Mouse (Mus musculus) liver, embryonic 12.5 days (tissue): Measurements from ENCODE around the gene Carns1. TPM values are rescaled to one million over a fixed set of nuclear protein-coding genes. Genes with fewer than 3 reads are reported as not detected.

Experiments used
- ATAC-seq: fragments of 200-750 bp; cut with Nextera tagmentation; 2 replicates; pipeline ENCODE4 v1.8.0; 2017; ENCODE audit warnings: moderate number of reproducible peaks, mild to moderate bottlenecking, moderate library complexity
- H3K27ac ChIP-seq: fragments of 300-500 bp; sonication (generic); 2 replicates; pipeline ENCODE4 v1.5.1; 2016; ENCODE audit warnings: mild to moderate bottlenecking
- H3K27me3 ChIP-seq: fragments of 300-500 bp; sonication (generic); replicated peaks from 2 replicates; pipeline ENCODE4 v1.6.1; 2016; ENCODE audit warnings: mild to moderate bottlenecking, moderate library complexity
- H3K36me3 ChIP-seq: fragments of 300-500 bp; sonication (generic); 2 replicates; pipeline ENCODE4 v1.6.1; 2016; ENCODE audit warnings: mild to moderate bottlenecking, moderate library complexity
- H3K4me1 ChIP-seq: fragments of 300-500 bp; sonication (generic); 2 replicates; pipeline ENCODE4 v1.6.1; 2016
- H3K4me2 ChIP-seq: fragments of 300-500 bp; sonication (generic); 2 replicates; pipeline ENCODE4 v1.6.1; 2016; ENCODE audit warnings: mild to moderate bottlenecking, moderate library complexity
- H3K4me3 ChIP-seq: fragments of 300-500 bp; sonication (generic); 2 replicates; pipeline ENCODE4 v1.5.1; 2016; ENCODE audit warnings: mild to moderate bottlenecking, moderate library complexity
- H3K9ac ChIP-seq: fragments of 300-500 bp; sonication (generic); 2 replicates; pipeline ENCODE4 v1.6.1; 2016; ENCODE audit warnings: mild to moderate bottlenecking, moderate library complexity
- H3K9me3 ChIP-seq: fragments of 300-500 bp; sonication (generic); replicated peaks from 2 replicates; pipeline ENCODE4 v1.6.1; 2016; ENCODE audit warnings: mild to moderate bottlenecking, moderate library complexity
- WGBS: fragments of 180-500 bp; shearing (Covaris S2); methylation state at CpG from one replicate; pipeline ENCODE4 v1.1.7; 2016; ENCODE audit not compliant: insufficient replicate concordance; 5-methylcytosine and 5-hydroxymethylcytosine counted together
- polyA plus RNA-seq: library from polyadenylated mRNA; unstranded; fragments of >200 nt; fragmentation: Nextera tagmentation; extraction: Ambion mirVana; gene quantifications from 2 replicates; pipeline ENCODE4 v1.2.1, GENCODE M21; 2016

The Carns1 gene
- polyA plus RNA-seq, 1 experiment from 2014 or later: 1.3 TPM

DNA sequence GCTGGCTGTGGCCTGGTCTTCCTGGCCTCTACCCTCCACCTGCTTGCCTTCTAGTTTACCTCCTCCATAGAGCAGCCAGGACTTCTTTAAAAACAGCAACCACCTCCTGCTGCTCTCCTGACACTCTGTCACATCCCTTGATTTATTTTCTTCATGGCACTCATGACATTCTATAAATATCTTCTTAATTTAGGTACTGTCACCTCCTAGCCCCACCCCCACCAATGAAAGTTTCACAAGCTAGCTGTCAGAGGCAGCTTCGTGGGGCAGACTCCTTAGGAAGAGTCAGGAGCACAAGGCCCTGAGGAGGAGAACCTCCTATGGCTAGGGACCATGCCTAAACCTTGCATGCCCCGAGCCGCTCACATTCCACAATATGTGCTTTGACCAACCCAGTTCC, 12.0 kb upstream of the Carns1 start:
- H3K4me1 ChIP-seq: peaks cover 38% of the 10 kb centered on the region
- H3K36me3 ChIP-seq: no peaks in the 10 kb centered on the region
- H3K9ac ChIP-seq: no peak overlapping the region
- no peak overlapping the region for H3K4me2 ChIP-seq
- H3K27me3 ChIP-seq: no peaks in the 10 kb centered on the region
- 79% methylated on average over 3 of the region's 3 CpGs for WGBS
- no peak overlapping the region for H3K27ac ChIP-seq
- H3K9me3 ChIP-seq: no peaks in the 10 kb centered on the region
- no peak for ATAC-seq
- no peak overlapping the region for H3K4me3 ChIP-seq

DNA sequence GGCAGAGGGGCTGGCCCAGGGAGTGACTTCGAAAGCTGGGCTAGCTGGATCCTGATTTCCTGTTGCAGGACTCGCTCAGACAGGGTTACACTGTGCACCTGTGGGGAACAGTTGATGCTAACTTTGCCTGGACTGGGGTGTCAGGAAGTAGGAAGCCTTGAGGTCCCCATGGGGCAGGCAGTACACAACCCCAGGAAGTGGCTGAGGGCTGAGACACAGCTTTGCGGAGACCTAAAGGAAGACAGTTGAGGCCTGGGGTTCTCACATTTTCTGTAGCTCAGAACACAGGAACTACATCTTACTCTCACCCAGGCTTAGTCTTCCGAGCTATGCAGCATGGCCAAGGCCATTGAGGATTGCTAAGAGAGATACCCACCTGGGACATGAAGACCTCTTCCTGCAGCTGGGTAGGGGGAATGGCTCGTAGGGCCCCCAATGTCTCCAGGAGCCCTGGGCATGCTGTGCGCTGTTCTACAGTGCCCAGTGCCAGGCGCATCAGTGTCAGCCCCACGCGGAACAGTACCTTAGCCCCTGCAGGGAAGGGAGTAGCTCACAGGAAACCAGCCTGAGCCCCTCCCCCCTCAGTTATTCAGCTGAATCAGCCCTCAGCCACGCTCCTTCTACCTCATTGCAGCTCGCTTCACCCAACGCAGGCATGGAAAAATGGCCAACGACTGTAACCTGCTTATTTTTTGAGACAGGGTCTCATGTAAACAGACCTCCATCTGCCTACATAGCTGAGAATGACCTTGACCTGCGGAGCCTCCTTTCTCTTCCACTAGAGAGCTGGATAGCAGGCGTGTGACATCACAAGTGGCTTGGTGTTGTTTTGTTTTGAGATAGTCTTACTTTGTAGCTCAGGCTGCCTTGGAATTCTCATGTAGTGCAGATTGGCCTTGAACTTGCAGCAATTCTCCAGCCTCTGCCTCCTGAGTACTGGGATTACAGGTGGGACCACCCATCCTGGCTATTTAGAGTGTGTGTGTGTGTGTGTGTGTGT, 10.0 kb upstream of the Carns1 start:
- WGBS: 33% methylated on average over 15 of the region's 15 CpGs
- Histone ChIP-seq H3K27me3 (no peaks in the 10 kb centered on the region), H3K9me3 (no peaks in the 10 kb centered on the region), H3K36me3 (no peaks in the 10 kb centered on the region), H3K27ac (peak overlapping the region; percentile 61), H3K9ac (no peak overlapping the region), H3K4me2 (peak overlapping the region; percentile 20), H3K4me3 (no peak overlapping the region), H3K4me1 (peaks cover 30% of the 10 kb centered on the region)
- ATAC-seq: peak; percentile 33; the same call in 1 of the 2 replicates

DNA sequence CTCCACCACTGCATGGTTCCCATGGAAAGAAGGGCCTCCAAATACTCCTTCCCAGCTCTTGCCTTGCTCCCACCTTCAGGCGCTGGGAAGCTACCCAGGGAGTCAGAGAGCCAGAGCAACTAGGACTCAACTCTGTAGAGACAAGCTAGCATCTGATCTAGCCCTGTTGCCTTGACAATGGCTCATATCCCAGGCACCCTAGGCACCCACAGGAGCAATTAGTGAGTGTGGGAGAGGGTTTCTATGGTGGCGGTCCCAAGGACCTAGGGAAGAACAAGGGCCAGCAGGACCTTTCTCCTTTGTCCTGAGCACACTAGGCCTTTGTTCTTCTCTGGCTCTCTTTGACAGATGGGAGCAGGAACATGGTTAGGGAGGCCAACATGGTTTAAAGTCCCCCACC, 8.4 kb upstream of the Carns1 start:
- ATAC-seq: no peak
- WGBS: 64% methylated on average over 2 of the region's 2 CpGs
- Histone ChIP-seq H3K9ac (no peak overlapping the region), H3K27me3 (no peaks in the 10 kb centered on the region), H3K27ac (no peak overlapping the region), H3K9me3 (no peaks in the 10 kb centered on the region), H3K4me2 (no peak overlapping the region), H3K4me3 (no peak overlapping the region), H3K36me3 (no peaks in the 10 kb centered on the region), H3K4me1 (peaks cover 28% of the 10 kb centered on the region)

DNA sequence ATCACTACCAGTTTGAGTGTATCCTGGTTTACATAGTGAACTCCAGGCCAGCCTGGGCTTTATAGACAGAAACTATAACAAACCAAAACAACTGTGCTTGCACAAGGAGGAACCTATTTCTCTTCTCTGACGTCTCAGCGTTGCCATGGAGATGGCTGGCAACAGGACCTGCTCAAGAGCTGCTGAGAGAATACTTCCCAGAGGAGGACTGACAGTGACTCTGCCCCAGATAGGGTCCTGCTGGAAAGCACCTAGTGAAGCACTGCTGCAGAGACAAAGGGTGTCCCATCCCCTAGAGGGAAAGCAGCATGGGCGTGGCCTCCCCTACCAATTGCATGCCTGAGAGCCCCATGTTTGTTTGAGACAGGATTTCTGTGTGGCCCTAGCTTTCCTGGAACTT, 6.6 kb upstream of the Carns1 start:
- WGBS: 40% methylated on average over 3 of the region's 3 CpGs
- Histone ChIP-seq H3K4me3 (no peak overlapping the region), H3K27ac (no peak overlapping the region), H3K4me2 (no peak overlapping the region), H3K9ac (no peak overlapping the region), H3K27me3 (peaks cover 2% of the 10 kb centered on the region), H3K36me3 (no peaks in the 10 kb centered on the region), H3K4me1 (peaks cover 24% of the 10 kb centered on the region), H3K9me3 (no peaks in the 10 kb centered on the region)
- ATAC-seq: no peak

DNA sequence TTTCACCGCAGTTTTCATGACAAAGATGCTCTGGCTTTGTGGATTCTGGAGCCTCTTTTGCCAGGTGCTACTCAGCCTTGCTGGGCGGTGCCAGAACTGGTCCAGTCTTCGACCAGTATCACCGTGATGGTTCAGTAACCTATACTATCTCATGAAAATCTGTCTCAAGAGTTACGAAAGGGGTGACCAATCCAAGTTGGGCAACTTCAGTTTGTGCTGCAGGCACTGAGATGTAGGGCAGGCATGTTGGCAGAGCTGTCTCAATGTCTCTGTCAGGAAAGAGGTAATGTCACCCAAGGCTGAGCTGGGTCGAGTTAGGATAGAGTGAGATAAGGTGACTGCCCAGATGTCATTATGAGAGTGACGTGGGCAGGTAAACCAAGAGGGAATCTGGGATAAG, 5.1 kb upstream of the Carns1 start:
- Histone ChIP-seq H3K4me3 (no peak overlapping the region), H3K9ac (no peak overlapping the region), H3K4me2 (no peak overlapping the region), H3K4me1 (peaks cover 22% of the 10 kb centered on the region), H3K27me3 (peaks cover 8% of the 10 kb centered on the region), H3K27ac (no peak overlapping the region), H3K9me3 (no peaks in the 10 kb centered on the region), H3K36me3 (no peaks in the 10 kb centered on the region)
- 64% methylated on average over 7 of the region's 7 CpGs for WGBS
- no peak for ATAC-seq

DNA sequence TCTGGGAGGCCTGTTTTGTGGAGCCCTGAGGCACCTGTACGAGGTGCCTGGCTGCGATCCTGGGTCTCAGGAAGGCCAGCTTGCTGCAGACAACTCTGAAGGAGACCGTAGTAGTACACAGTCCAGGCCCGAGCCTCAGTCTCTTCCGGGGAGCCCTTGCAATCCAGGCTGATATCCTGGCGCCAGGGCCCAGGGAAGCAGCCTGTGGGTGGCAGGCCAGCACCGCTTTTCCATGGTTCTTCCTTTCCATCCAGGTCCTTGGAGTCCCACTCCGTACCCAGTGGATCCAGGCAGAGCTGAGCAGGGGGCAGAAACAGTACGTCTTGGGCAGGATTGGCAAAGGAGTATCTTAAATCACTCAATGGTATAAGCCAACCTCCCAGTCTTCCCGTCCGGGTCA, 2.4 kb downstream of the Carns1 start:
- Histone ChIP-seq H3K27me3 (peaks cover 19% of the 10 kb centered on the region), H3K27ac (no peak overlapping the region), H3K9ac (no peak overlapping the region), H3K4me1 (peaks cover 47% of the 10 kb centered on the region), H3K36me3 (no peaks in the 10 kb centered on the region), H3K4me2 (no peak overlapping the region), H3K4me3 (no peak overlapping the region), H3K9me3 (no peaks in the 10 kb centered on the region)
- no peak for ATAC-seq
- 69% methylated on average over 11 of the region's 11 CpGs for WGBS

DNA sequence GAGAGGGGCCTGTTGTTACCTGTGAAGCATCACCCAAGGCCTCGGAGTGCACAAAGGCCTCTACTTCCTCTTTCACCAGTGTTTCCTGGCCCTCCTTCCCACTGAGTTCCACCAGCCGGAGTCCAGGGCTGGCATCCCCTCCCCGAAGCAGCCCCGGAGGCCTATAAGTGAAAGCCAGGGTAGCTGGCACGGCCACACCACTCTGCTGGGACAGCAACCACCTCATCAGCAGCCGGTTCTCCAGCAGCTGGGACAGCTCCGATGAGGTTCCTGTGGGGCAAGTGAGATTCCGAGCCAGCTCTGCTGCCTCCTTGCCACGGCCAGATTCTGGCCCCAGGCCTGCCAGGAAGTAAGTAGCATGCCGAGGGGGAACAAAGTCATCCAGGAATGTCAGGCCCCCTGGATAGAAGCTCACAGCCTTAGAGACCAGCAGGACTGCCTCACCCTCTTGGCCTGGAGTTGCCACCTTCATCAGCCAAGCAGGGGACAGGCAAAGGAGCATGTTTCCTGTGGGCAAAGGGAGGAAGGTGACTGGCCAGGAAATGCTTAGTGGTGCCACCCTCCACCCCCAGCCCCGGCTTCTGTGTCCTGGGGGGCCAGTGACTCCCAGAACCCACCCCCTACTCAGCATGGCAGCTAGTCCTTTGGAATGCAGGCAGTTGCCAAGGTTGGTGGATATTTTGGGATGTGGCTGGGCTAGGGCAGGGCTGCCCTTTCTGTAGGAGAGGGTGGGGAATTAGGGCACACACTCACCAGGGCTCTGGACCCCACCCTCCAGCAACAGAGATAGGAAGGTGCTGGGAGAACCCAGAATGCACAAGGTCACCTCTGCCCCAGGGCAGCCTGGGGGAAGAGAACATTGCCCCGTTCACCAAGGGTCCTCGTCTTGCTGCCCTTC, 3.6 kb downstream of the Carns1 start:
- H3K4me1 ChIP-seq: peaks cover 59% of the 10 kb centered on the region
- H3K36me3 ChIP-seq: no peaks in the 10 kb centered on the region
- no peak overlapping the region for H3K27ac ChIP-seq
- 56% methylated on average over 13 of the region's 13 CpGs for WGBS
- no peaks in the 10 kb centered on the region for H3K9me3 ChIP-seq
- no peak overlapping the region for H3K4me2 ChIP-seq
- no peak overlapping the region for H3K4me3 ChIP-seq
- ATAC-seq: no peak
- no peak overlapping the region for H3K9ac ChIP-seq
- H3K27me3 ChIP-seq: peaks cover 15% of the 10 kb centered on the region

DNA sequence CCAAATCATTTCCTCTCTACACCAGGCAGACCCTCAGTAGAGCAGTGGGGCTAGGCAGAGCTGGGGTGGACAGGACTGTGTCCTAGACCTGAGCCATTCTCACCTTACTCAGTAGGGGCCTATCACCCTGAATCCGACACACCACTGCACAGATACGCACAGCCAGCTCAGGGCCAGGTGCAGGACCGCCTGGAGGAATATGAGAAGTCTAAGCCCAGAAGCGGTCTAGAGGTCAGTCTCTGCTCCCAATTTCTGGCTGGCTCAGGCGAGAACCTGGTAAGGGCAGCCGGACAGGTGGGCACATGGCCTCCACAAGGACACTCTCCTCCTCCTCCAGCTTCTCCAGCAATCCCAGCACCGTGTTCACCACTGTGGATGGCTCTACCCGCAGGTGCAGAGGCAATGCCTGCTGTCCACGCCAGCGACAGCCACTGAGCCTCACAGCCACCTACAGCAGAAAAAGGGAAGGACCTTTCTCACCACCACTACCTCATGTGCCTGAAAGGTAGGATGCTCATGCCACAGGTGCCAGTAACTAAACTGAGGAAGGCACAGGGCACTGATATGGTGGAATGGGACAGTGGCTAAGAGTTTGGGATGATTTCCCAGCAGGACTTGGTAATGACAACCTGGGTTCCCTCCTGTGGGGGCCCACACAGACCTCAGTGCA, 4.4 kb downstream of the Carns1 start:
- Histone ChIP-seq H3K4me2 (no peak overlapping the region), H3K9me3 (no peaks in the 10 kb centered on the region), H3K4me1 (peaks cover 59% of the 10 kb centered on the region), H3K4me3 (no peak overlapping the region), H3K27ac (no peak overlapping the region), H3K36me3 (no peaks in the 10 kb centered on the region), H3K27me3 (peaks cover 11% of the 10 kb centered on the region), H3K9ac (no peak overlapping the region)
- ATAC-seq: no peak
- WGBS: 79% methylated on average over 10 of the region's 10 CpGs

DNA sequence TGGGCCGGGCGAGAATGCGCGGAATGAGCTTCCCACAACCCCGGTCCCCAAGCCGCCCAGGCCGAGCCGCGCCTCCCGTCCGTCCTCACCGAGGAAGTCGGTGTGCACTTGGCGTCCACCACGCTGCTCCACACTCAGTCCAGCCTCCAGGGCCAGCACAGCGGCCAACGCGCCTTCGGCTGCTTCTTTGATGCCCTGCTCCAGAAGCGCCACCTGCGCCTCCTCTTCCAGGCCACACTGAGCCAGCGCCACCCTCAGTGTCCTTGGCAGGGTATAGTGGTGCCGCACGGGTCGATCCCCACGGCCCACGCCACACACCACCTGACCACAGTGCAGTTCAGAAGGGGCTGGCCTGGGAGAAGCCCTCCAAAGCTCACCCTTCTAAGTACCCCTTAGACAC, 5.5 kb downstream of the Carns1 start:
- Histone ChIP-seq H3K4me2 (peak overlapping the region; percentile 97), H3K9me3 (no peaks in the 10 kb centered on the region), H3K36me3 (no peaks in the 10 kb centered on the region), H3K27ac (peak overlapping the region; percentile 81), H3K27me3 (peaks cover 11% of the 10 kb centered on the region; the same call in 1 of the 2 replicates), H3K9ac (peak overlapping the region; percentile 82), H3K4me1 (peaks cover 57% of the 10 kb centered on the region), H3K4me3 (peak overlapping the region; percentile 62)
- 16% methylated on average over 27 of the region's 27 CpGs for WGBS
- ATAC-seq: peak; percentile 41

DNA sequence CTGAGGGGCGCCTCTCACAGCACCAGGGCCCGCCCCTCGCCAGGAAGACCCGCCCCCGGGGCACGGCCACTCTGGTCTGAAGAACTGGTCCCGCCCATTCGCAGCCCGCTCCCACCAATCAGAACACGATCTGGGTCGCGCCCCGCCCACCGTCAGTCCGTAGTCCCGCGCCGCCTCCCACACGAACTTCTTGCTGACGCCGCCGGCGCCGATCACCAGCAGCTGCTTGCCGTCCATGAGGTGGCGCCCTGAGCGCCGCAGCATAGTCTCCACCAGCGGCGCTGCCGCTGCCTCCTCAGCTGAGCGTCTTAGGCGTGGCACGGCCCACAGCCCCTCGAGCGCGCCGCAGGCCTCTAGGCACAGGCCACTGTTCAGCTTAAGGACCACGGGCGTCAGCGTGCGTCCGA, 5.9 kb downstream of the Carns1 start:
- Histone ChIP-seq H3K9me3 (no peaks in the 10 kb centered on the region), H3K27me3 (peaks cover 6% of the 10 kb centered on the region; the same call in 1 of the 2 replicates), H3K4me1 (peaks cover 61% of the 10 kb centered on the region), H3K36me3 (no peaks in the 10 kb centered on the region), H3K27ac (peak overlapping the region; percentile 81), H3K4me2 (peak overlapping the region; percentile 97), H3K9ac (peak overlapping the region; percentile 82), H3K4me3 (peak overlapping the region; percentile 62)
- peak; percentile 94 for ATAC-seq
- WGBS: 2% methylated on average over 43 of the region's 43 CpGs

DNA sequence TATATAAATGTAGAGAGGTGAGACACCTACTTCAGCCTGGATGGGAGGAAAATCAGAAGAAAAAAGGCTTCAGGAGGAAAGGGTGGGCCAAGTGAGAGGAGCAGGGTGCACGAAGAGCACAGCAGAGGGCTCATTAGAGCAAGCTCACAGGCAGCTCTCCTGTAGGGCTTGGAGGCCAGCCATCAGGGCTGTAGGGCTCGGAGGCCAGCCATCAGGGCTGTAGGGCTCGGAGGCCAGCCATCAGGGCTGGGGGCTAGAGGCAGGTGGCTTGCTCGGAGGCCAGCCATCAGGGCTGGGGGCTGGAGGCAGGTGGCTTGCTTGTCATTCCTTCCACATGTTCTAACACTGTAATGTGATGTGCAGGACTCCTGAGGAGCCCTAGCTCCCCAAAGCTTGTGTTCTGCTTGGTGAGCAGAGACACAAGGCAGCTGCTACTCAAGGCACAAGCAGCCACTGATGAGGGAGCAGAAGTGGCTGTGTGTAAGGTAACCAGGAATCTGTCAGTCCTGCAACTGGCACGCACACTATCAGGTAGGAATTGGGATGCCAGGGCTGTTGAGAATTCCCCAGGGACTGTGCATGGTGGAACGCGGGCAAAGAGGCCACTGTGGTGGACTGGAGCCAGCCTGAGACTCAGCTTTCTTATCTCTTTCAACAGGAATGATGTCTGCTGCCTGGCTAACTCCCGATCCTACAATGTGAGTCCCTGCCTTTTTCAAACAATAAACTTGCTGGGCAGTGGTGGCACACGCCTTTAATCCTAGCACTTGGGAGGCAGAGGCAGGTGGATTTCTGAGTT, 8.4 kb downstream of the Carns1 start:
- Histone ChIP-seq H3K4me1 (peaks cover 76% of the 10 kb centered on the region), H3K27ac (no peak overlapping the region), H3K4me3 (no peak overlapping the region), H3K9me3 (no peaks in the 10 kb centered on the region), H3K27me3 (no peaks in the 10 kb centered on the region; the same call in 1 of the 2 replicates), H3K4me2 (no peak overlapping the region; the same call in 1 of the 2 replicates), H3K9ac (peak overlapping the region; percentile 12; the same call in 1 of the 2 replicates), H3K36me3 (peaks cover 2% of the 10 kb centered on the region)
- ATAC-seq: no peak
- 68% methylated on average over 9 of the region's 9 CpGs for whole genome bisulfite sequencing
